Mouse (Mus musculus) brain, embryonic 14.5 days (tissue): ENCODE measurements around the gene Atcay.

ENCODE experiments used
- CTCF ChIP-seq: fragments of 200-500 bp; IDR thresholded peaks from 2 replicates; pipeline ENCODE4 v1.5.1; 2012; ENCODE audit warnings: inconsistent platforms, mild to moderate bottlenecking, moderate library complexity, borderline replicate concordance; ENCODE audit not compliant: insufficient read depth, insufficient read length; ENCODE audit errors: extremely low read depth
- POLR2A ChIP-seq: fragments of 200-500 bp; IDR thresholded peaks from 2 replicates; pipeline ENCODE4 v1.6.1; 2012; ENCODE audit warnings: mild to moderate bottlenecking, inconsistent platforms, borderline replicate concordance; ENCODE audit not compliant: poor library complexity, insufficient read depth, insufficient read length, severe bottlenecking; ENCODE audit errors: extremely low read depth

DNA sequence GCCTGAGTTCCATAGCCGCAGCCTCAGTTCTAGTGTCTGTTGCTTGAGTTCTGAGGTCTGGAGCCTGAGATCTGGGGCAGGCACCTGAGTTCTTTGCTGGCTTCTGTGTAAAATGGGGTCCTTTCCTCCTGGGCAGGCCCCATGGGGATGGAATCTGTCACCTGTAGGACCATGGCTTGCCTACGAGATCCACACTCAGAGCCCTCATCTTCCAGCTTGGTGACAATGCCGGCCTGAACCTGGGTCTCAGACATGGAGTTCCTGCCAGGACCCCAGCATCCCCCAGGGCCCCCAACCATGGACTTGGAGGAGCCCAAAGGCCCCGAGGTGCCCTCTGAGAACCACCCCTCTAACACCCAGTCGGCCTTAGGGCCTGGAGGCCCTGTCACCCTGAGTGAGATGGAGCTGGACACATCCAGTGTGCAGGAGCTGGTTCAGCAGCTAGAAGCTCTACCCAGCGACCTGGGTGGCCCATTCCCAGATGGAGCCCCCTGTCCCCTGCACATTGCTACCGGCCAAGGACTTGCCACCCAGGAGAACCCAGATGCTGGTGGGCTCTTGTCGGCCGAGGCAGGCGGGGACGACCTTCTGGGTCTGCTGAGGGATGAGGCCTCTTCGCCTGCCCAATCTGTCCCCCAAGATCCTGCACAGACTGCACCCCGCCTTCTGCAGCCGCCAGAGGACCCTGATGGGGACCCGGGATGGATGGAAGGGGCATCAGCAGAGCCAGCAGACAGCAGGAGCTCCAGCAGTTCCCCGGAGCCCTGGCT is 38.2 kb upstream of the Atcay start:
- TF ChIP-seq POLR2A (no peak), CTCF (no peak)
